Mouse (Mus musculus) E14TG2a.4 (cell line): Measurements from ENCODE around the gene Atg4b.

Source experiments
- CTCF ChIP-seq: conservative IDR thresholded peaks from 2 replicates; pipeline ENCODE4 v1.5.1; 2014; ENCODE audit warnings: low read length
- POU5F1 ChIP-seq: IDR thresholded peaks from 2 replicates; pipeline ENCODE4 v1.6.1; 2014; ENCODE audit warnings: low read length, borderline replicate concordance

GRCm38 (mm10) chr1:93716166-93716565 lies 35.1 kb upstream of the Atg4b start:
- no peak for TF ChIP-seq CTCF
- TF ChIP-seq POU5F1, result no peak
